Mouse (Mus musculus) spleen, postnatal 10 days (tissue): ENCODE results near the gene Cadm1.

Experiments
- DNase-seq, 2 experiments: peaks; one replicate each; pipeline ENCODE4 v3.0.0; 2021 to 2022; ENCODE audit warnings: low spot score in 2 of 2

Gene Cadm1

DNA sequence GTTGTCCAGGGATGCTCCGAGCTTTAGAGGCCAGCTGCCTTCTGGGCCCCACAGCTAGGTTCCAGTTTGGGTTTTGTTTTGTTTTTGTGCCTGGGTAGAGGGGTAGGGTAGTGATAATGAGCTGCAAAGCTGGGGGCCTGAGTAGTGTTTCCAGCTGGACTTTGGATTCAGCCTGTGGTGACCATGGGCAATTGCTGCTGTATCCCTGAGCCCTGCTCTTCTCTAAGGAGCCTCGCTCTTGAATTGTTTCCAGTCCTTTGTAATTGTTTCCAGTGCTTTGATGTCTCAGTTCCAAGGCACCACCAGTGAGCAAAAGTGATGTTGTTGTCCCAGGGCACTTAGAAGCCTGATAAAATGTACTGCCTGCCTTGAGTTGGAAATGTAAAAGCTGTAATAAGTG, 331.8 kb downstream of the Cadm1 start:
- no peak for DNase-seq

DNA sequence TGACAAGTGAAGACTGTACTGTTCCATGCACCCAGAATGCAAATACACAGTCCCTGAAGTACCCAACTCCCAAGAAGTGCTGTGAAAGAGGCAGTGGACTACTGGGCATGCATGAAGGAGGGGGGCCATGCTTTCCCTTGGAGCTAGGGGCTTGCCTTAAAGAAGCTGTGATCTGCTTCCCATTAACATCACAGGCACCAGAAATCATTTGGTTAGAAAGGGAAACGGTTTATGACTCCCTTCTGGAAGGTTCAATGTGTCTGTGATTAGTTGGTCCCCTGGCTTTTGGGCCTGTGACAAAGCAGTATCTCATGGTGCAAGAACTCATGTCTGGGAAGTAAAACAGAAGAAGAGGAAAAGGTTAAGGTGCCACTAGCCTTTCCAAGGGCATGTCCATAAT, 336.0 kb downstream of the Cadm1 start:
- DNase-seq = no peak

DNA sequence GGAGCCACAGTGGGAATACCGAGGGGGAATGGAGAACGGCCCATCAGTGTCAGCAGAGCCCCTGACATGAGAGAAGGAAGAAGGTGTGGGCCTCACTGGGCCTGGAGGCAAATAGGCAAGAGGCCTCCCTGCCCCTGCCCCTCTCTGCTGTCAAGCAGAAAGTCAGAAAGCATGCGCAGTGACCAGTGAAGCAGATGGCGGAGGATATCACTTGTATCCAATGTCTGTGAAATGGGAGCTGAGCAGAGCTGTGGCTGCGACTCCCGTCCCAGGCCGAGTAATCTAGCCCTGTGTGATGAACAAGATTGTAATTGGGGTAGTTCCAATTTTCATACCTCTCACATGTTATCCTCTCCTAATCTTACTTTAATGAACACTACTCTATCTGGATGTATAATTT, 337.5 kb downstream of the Cadm1 start:
- no peak for DNase-seq

DNA sequence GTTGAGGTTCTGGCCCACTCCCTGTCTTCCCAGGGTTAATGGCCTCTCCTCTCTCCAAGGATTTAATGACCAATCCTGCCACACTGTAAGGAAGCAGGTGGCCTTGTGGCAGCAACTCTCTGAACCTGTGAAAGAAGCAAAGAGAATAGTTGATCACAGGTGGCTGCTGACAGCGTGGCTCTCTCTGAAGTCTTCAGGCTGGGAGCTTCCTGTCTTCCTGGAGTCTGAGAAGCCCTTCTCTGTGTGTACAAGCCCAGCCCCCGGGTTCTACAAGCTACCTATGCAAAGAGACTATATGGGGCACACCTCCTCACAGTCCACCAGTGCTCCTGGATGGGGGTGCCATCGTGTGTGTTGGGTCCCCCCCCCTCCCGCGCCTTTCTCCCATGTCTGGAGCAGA, 339.7 kb downstream of the Cadm1 start:
- no peak for DNase-seq

DNA sequence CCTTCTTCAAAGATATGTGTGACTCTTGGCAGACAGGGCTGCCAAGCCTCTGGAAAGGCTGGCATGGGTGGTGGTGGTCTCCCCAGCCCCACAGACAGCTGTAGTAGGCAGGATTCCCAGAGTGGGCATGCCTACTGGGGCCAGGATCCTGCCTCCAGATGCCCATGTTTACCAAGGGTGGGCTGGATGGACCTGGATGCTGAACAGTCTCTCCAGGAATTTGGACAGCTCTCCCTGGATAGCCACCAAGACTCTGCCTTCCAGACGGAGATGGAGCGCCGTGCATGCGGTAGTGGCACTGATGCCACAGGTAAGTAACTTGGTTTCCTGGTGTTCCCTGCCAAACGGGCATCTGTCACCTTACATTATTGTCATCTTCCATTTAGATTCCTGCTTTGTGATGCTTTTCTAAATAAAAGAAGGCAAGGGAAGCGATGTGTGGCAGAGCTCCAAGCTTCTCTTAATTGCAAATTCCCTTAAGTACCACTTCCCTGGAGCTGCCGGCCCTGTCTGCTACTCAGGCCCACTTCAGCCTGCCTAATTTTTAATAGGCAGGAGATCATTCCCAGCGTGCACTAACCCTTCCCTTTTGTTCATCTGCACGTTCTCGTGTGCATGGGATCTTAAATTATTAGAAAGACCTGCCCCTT, 346.7 kb downstream of the Cadm1 start:
- no peak for DNase-seq

DNA sequence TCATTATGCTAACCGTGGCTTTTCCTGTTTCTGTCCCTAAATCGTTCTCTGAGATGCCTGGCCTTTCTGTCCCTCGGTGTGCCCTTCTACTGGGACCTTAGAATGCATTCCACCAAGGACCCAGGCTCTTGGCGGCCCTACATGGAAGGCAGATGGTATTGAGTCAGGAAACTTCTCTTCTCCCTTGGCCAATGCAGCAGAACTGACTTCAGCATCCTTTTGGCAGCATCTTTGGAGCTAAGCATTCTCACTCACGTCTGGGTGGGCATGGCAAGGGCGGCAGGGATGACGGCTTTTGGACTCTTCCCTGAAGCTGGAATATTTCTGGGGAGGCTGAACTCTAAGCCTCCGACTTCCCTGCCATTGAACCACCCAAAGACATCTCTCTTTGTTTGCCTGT, 350.2 kb downstream of the Cadm1 start:
- no peak for DNase-seq

DNA sequence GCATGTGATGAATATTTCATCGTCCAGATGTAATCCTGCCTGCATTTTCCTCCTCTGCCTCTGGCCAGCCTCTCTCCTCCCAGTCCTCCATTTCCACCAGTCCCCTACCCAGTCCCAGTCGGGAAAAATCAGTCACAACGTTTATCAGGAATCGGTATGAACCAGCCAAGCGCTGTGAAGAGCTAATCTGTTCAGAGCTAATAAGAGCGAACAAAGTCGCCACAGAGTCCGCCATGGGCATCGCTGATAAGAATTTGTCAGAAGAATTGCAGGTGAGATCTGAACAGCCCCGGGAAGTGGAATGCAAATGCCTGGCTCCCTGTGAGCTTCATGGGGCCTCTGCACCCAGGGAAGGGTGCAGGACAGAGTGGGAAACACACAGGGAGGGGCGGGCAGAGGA, 352.4 kb downstream of the Cadm1 start:
- no peak for DNase-seq

DNA sequence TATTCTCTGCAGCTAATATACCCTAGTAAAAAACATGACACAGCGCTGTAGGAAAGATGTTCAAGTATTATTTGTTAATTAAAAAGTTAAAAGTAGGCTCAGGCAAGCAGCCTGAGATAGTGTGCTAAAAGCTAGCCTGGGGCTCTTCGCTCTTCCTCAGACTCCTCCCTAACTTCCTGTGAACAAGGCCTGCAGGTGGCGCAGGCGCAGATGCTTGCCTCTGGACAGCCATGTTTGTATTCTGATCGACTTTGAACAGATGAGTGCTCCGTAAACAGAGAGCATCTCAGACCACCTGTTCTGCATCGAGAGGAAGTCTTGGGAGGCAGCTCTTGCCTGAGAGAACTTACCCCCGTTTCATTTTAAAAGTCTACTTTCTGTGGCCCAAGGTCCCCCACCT, 361.7 kb downstream of the Cadm1 start:
- DNase-seq = no peak

DNA sequence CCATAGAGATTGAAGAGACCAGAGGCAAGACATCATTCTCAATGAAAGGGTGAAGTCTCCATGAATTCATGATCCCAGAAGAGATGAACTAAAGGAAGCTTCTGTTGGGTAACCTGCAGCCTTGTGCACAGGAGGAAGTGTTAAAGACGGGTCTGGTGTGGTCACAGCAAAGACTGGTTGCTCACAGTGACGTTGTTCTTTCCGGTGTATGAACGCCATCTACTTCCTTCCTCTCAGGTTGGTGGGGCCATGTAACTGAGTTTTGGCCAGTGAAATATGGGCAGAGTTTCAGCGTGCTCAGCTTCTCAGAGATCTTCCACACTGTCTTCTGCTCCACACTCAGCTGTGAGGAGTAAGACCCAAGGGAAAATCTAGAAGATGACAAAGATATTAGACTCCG, 363.0 kb downstream of the Cadm1 start:
- no peak for DNase-seq

DNA sequence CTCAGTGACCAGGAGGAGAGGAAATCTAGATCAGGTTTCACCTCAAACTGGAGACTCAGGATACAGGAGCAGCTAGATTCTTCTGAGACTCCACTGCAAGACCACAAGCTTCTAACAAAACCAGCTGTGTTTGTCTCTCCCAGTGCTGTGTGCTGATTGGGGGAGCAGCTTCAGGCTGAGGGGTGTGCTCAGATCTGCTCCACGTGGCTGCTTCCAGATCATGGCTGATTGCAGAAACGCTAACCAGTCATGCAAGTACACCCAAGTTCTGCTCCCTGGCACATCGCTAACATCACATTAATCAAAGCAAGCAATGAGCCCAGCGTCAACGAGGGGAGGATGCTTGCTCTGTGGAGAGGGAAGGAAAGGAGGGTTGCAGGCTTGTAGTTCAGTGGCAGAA, 364.1 kb downstream of the Cadm1 start:
- no peak for DNase-seq

DNA sequence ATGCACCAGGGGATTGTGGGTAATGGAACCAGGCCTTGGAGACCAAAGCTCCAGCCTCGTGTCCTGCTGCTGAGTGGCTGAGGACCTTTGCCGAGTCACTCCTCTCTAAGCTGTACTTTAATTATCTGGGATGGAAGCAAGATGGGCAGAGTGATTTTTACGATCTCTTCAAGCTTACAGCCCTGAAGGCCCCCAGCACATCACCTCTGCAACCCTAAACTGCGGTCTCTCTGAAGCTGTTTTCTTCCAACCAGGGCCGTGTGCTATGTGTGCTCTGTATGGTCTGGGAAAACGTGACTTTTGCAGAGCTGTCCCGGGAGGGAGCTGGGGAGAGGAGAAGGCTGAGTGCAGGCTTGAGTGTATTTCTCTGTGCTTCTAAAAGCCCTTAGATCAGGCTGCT, 364.7 kb downstream of the Cadm1 start:
- no peak for DNase-seq

DNA sequence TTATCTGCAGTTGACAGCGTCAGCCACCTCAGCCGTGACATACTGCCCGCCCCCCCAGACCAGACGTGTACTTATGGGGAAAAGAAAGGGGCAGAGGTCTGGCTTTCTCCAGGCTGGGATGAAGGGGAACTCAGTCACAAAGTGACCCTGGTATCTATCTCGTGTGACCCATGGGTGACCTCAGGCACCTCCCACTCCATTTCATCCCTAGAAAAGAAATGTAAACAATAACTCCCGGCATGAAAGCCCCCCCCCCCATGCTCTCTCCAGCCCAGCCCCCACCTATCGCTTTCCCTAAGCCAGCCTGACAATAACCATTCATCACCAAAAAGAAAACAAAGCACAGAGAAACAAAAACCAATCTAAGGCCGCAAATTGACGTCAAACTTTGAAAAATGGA, 365.1 kb downstream of the Cadm1 start:
- DNase-seq = no peak

DNA sequence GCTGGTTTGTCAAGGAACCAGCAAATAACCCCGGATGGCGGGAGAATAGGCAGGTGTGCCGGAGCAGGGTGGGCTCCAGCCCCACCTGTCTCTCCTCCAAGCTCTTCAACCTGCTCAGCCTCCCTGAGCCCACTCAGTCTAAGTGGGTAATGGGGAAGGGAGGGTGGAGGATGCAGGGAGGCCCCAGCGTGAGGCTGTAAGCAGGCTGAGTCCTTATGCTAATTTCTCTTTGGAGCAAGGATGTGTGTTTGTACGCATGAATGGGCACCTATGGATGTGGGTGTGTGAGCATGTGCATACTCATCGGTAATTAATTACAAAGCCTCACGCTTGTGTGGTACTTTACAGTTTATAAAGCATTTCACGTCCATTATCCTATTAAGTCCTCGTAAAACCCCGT, 370.8 kb downstream of the Cadm1 start:
- DNase-seq = no peak

DNA sequence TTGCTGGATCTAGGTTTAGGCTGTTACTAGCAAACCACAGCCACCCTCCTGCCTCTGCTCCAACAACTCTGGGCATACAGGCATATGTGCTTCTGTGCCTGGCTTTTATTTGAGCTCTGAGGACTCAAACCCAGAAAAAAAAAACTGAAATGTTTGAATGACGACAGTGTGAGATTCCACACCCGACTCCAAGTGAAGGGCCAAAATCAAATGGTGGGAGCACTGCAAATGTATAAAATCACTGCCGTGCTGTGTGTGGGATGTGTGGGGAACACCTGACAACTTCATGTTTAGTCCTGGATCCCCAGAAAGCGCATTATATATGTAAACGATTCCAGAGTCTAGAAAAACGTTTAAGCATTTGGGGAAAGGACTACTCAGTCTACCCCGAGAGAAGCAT, 373.7 kb downstream of the Cadm1 start:
- no peak for DNase-seq

DNA sequence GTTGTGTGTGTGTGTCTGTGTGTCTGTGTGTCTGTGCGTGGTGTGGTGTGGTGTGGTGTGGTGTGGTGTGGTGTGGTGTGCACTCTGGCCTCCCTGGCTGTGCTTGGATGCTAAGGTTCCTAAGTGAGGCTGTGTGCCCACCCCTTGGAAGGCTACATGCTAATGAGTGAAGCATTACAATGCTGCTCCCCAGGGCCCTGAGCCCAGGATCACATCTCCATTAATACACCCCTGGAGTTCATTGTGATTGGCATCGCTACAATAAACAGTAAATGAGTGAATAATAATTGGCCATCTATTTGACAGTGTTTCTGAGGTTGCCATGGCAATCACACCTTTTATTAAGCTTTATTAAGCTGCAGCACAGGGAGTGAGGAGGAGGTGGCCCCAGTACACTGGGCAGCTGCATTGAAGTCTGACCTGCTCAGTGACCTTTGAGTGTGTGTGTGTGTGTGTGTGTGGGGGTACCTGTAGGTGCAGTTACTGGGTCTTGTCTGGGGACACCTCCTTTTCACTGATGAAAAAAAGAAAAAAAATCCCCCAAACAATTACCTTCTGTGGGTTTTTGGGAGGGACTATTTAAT, 374.5 kb downstream of the Cadm1 start:
- no peak for DNase-seq

DNA sequence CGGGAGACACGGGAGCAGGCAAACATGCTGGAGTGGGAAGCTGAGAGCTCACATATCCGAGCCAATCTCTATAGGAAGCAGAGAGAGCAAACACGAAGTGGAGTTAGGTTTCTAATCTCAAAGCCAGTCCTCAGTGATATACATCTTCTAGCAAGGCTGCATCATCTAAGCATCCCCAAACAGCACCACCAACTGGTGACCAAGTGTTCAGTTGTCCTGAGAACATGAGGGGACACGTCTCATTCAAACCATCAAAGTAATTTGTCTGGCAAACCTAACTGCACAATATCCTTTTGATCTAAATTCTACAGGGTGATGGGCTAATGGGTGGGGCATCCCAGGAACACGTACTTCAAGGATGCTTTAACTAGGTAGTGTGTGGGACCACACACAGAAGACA, 376.5 kb downstream of the Cadm1 start:
- DNase-seq = no peak
